8 mouse cellular contexts compared by ENCODE assay signal in genomic region chr13:101801372-101802186, GRCm38 (mm10). TPM values are rescaled to one million over a fixed set of nuclear protein-coding genes. Genes with fewer than 3 reads are reported as not detected.
DNase-seq lines count a peak whose midpoint lies in the region; ATAC-seq and TF ChIP-seq lines count a peak whose summit lies in the region.

No protein-coding gene starts in this region.

- H3K27ac ChIP-seq in liver, embryonic 16.5 days (ENCODE audit: low read length) = no peak overlapping the region
- H3K27ac ChIP-seq in neural tube, embryonic 12.5 days = peak overlapping the region; percentile 69
- H3K27ac ChIP-seq in thymus, adult 2 months (ENCODE audit: control insufficient read depth, insufficient read depth, low read length) = no peak overlapping the region

- no peaks in the 10 kb centered on the region for H3K36me3 ChIP-seq in liver, embryonic 16.5 days (ENCODE audit: control insufficient read depth, insufficient read depth)
- H3K36me3 ChIP-seq in neural tube, embryonic 12.5 days = no peaks in the 10 kb centered on the region
- no peaks in the 10 kb centered on the region for H3K36me3 ChIP-seq in thymus, adult 2 months (ENCODE audit: control insufficient read depth, insufficient read depth, low read length)

- H3K4me3 ChIP-seq in liver, embryonic 16.5 days (ENCODE audit: low read depth, low read length) = peak overlapping the region; percentile 52
- H3K4me3 ChIP-seq in neural tube, embryonic 12.5 days = peak overlapping the region; percentile 33
- peak overlapping the region; percentile 28 for H3K4me3 ChIP-seq in thymus, adult 2 months (ENCODE audit: control insufficient read depth, insufficient read depth, low read length)

- H3K9ac ChIP-seq in liver, embryonic 16.5 days (ENCODE audit: low read depth, low read length) = peak overlapping the region; percentile 32
- peak overlapping the region; percentile 73 for H3K9ac ChIP-seq in neural tube, embryonic 12.5 days

- H3K4me2 ChIP-seq in liver, embryonic 16.5 days (ENCODE audit: low read depth, low read length) = peak overlapping the region; percentile 64
- H3K4me2 ChIP-seq in neural tube, embryonic 12.5 days (replicated peaks) = peak overlapping the region; percentile 63

- peaks cover 18% of the 10 kb centered on the region for H3K27me3 ChIP-seq in liver, embryonic 16.5 days (ENCODE audit: control insufficient read depth, insufficient read depth, low read depth, low read length)
- H3K27me3 ChIP-seq in neural tube, embryonic 12.5 days (replicated peaks) = no peaks in the 10 kb centered on the region
- H3K27me3 ChIP-seq in thymus, adult 2 months (ENCODE audit: control insufficient read depth, insufficient read depth, low read length) = no peaks in the 10 kb centered on the region

- no peaks in the 10 kb centered on the region; the same call in none of the 2 replicates for H3K4me1 ChIP-seq in liver, embryonic 16.5 days (ENCODE audit: control insufficient read depth, low read depth, low read length)
- H3K4me1 ChIP-seq in neural tube, embryonic 12.5 days = peaks cover 17% of the 10 kb centered on the region
- H3K4me1 ChIP-seq in thymus, adult 2 months (replicated peaks; ENCODE audit: control insufficient read depth, insufficient read depth, low read length) = peaks cover 14% of the 10 kb centered on the region

- DNase-seq in ES-CJ7 (ENCODE audit: low read depth, low spot score) = peak; percentile 90
- DNase-seq in cerebellum, adult 8-10 months = peak; percentile 39
- peak; percentile 68 for DNase-seq in heart, postnatal 4 days
- DNase-seq in layer of hippocampus, adult 18-20 months (ENCODE audit: low spot score in 2 of 2) = peak; percentile 21 to 69
- DNase-seq in thymus, adult 2 months = peak; percentile 55

- ATAC-seq in frontal cortex, adult (ENCODE audit: low TSS enrichment) = peak; percentile 79
- peak; percentile 60 for ATAC-seq in liver, embryonic 16.5 days (ENCODE audit: low read depth)
- ATAC-seq in neural tube, embryonic 12.5 days (ENCODE audit: low FRiP score, low read depth) = peak; percentile 96

- TF ChIP-seq CTCF in thymus, adult 2 months (IDR thresholded peaks at IDR 0.05; ENCODE audit: borderline replicate concordance, control insufficient read depth, extremely low read depth, insufficient read depth, low read length, poor library complexity) = no peak

- TF ChIP-seq POLR2A in thymus, adult 2 months (IDR thresholded peaks at IDR 0.05; ENCODE audit: control insufficient read depth, extremely low read depth, insufficient read depth, low read length, poor library complexity) = no peak

- WGBS in liver, embryonic 16.5 days (ENCODE audit: insufficient replicate concordance) = 4% methylated on average over 40 of the region's 41 CpGs
- 2% methylated on average over 40 of the region's 41 CpGs for WGBS in neural tube, embryonic 12.5 days
- 11% methylated on average over 41 of the region's 41 CpGs for WGBS in thymus, adult 2 months

- no peaks in the 10 kb centered on the region for H3K9me3 ChIP-seq in liver, embryonic 16.5 days (replicated peaks; ENCODE audit: control insufficient read depth, low read length)
- H3K9me3 ChIP-seq in neural tube, embryonic 12.5 days = no peaks in the 10 kb centered on the region

RNA-seq across cellular contexts. Expression of gene Pik3r1, which starts 33.6 kb away (rescaled TPM):
- 10 to 100 TPM; 34.7 to 35.8 TPM for total RNA-seq in heart, postnatal 4 days (2021)
- 10 to 100 TPM; 80.2 to 89.3 TPM for total RNA-seq in layer of hippocampus, adult 18-20 months (2021)
- polyA plus RNA-seq in liver, embryonic 16.5 days (2015; fragmentation: Nextera tagmentation; extraction: Ambion mirVana) = 18.4 and 18.6 TPM in 2 replicates
- polyA plus RNA-seq in neural tube, embryonic 12.5 days (2016; fragmentation: Nextera tagmentation; extraction: Ambion mirVana) = 36.9 and 40.5 TPM in 2 replicates
- 33.1 and 35.2 TPM in 2 replicates for polyA plus RNA-seq in thymus, adult 2 months (2012; rRNA removed)

Comparison
In these comparisons a context has a peak if more than half of its experiments do, and no peak if none do; other contexts are left out.
1. DNase-seq: peak in every context shown above with its lines; median percentile 90 in ES-CJ7; 68 in heart, postnatal 4 days; 55 in thymus, adult 2 months; 45 in layer of hippocampus, adult 18-20 months; 39 in cerebellum, adult 8-10 months.